Mouse (Mus musculus): Measurements from ENCODE around the gene Fam227b.

Fam227b gene

DNA sequence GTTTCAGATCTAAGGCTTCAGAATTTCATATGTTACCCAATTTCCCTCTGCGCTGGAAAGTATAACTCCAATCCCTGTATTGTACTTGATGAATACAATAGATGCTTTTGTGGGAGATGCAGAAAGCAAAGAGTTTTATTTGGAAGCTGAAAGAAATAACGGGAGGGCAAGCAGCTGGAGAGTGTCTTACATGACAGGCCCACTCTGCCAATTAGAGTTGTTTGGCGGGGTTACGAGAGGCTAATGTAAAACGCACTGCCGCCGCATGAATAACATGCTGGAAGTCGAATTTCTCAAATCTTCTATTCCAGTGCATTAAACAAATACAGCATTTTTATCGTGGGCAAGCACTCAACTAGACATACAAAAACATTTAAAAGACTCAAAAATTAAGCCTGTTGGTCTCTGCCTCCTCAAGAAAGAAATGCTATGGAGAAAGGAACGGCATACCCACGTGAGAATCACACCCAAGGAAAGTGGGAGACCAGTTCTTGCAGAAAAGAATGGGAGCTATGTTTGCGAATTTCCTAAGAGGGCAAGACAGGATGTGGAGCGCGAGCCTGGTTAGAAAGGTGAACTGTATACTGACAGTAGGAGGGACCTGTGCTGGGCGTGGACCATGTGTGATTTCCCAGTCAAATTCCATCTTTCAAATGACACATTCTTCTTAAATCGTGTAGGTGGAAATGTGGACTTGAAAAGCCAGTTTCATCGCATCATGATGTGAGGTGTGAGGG, 90.6 kb downstream of the Fam227b start:
- no peak for DNase-seq (ENCODE audit: low spot score in 2 of 2)

DNA sequence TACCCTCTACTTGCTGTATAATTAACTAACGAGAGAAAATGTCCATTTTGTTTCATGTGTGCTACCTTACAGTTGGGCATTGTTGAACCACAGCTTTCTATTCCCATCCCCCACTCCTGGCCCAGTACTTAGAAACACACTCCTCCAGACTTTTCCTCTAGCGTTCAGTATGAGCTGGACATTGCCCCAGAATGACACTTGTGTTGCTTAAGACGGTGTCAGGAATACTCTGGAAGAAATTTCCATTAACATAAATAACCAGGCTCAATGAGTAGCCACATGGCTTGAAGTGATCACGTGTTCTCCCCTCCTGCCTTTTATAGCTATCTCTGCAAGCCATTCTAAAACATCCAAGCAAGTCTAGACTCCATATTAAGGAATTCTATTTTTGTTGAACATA, 91.2 kb downstream of the Fam227b start:
- DNase-seq (ENCODE audit: low spot score in 2 of 2): no peak

DNA sequence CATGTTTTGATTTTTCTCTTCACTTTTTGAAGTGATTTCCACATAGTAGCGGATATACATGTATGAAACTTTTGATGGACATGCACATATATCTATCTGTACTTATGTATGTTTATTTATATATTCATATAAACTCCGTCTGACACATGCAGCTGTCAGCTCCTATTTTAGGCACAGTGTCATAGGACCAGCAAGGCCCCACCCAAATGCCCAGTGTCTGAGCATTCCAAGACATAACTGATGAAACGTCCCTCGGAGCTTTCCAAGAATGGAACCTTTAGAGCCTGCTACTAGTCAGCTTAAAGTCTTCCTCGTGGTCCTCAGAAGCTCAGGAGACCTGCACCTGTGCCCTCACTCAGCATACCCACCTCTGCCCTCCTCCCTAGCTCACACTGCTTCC, 98.1 kb downstream of the Fam227b start:
- DNase-seq (ENCODE audit: low spot score in 2 of 2): no peak

DNA sequence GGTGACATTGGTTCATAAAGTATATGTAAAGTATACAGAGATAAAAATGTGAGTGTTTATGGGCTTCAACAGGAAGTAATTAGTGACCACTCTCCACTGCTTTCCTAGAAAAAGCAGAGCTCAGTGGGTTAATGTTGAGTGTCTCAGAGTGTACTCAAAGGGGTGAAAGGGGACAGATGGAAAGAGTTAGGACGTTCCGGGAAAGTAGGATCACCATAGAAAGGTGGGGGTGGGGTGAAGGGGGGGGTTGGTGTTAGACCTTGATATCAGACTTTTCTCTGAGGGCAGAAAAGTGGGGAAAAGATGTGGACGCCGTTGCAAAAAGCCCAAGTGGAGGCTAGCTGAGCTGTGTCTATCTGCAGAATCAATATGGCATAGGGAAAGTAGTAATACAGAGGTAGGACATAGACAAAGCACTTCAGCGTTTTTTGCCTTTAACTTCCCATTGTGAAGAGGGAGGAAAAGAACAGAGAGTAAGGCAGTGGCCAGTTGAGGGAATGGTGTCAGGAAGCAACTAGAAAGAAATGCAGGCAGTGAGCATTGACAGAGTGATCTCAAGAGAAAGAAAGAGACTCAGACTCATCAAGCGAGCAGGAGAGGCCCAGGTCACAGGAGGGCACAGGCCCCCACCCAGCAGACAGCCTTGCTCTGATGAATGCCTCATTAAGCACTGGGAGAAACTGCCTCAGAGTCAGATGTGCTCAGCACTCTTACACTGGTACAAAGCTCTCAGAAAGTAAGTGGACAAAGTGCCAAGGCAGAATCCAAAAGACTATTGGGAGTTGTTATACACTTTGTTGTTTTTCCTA, 98.9 kb downstream of the Fam227b start:
- no peak for DNase-seq (ENCODE audit: low spot score in 2 of 2)

DNA sequence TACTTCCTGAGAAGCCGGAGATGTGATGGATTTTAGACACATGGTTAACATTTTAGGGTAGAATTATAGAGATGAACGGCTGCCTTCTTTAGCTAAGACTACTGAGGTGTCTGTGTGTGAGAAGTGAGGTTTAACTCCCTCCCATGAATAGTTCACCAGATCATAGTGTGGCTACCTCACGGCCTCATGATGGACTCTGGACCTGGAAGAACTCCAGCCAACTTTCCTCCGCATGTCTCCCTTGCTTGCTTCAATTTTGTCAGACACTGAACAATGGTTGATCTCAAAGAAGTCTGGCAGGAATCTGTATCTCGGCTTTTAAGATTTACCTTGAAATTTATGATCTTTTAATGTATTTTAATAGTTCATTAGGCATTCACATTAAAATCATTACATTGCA, 106.2 kb downstream of the Fam227b start:
- no peak for DNase-seq (ENCODE audit: low spot score in 2 of 2)

DNA sequence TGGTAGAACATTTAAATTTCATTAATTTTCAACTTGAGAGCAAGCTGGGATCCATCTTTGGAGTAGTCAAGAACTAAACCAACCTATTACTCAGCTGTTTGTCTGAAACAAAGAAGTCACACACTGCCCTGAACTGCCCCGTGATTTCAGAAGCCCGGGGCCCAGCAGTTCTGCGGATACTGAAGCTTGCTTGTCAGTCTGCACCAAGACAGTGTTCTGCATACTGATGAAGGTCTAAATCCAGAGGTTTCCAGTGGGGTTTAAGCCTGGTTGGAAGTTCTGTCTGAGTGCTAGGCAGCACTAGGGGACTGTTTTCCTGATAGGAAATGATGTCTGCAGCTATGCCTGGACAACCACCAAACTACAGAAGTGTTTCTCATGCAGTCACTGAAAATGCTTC, 109.1 kb downstream of the Fam227b start:
- DNase-seq (ENCODE audit: low spot score in 2 of 2): no peak

DNA sequence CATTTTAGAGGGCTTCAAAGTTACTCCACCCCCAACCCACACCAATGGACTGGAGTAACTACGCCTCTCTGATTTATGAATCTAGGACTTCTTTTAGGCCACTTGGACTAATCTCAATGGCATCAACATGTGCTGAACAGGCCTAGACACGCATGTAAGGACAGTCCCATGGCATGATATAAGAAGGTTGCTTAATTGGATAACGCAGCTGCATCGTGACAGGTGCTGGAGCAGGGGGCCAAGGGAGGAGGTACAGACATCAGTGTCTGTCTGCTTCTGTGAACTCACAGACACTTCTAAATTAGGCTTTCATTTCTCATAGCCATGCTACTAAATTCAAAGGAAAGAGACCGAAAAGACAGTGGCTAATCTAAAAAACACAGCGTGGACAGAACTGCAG, 110.6 kb downstream of the Fam227b start:
- no peak for DNase-seq (ENCODE audit: low spot score in 2 of 2)

DNA sequence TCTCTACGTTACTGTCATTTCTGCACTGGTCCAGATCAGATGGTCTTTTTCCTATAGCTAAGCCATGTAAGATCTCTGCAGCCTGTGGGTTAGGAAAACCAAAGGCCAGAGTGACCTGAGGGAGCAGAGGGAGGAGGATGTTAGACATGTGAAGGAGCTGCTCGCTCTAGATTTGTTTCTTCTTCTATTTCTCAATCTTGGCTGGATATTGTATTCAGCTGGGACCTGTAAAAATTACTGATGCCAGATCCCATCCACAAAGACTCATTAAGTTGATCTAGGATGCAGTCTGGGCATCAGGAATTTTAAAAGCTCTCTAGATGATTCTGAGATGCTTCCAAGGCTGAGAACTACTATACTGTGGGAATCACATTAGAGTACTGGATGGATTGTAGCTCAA, 111.2 kb downstream of the Fam227b start:
- no peak for DNase-seq (ENCODE audit: low spot score in 2 of 2)

DNA sequence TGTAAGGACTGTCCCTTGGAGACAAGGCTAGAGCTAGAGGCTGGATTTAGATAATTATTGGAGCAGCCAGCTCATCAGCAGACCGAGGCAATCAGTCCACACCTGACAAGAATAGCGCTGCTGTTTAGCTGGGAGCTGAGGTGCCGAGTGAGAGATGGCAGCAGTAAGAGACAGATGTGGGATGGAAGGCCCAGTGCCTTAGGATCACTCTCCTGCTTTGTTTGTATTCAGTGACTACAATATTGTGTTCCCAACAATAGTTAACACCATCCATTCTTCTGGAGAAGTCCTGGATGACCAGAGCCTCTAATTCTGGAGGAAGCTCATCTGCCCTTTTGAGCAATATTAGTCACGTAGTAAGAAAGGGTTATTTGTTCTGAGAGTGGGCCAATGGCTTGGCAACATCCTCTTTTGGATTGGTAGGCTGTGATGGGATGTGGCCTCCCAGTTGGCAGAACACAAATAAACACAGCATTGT, 112.4 kb downstream of the Fam227b start:
- DNase-seq (ENCODE audit: low spot score in 2 of 2): no peak

DNA sequence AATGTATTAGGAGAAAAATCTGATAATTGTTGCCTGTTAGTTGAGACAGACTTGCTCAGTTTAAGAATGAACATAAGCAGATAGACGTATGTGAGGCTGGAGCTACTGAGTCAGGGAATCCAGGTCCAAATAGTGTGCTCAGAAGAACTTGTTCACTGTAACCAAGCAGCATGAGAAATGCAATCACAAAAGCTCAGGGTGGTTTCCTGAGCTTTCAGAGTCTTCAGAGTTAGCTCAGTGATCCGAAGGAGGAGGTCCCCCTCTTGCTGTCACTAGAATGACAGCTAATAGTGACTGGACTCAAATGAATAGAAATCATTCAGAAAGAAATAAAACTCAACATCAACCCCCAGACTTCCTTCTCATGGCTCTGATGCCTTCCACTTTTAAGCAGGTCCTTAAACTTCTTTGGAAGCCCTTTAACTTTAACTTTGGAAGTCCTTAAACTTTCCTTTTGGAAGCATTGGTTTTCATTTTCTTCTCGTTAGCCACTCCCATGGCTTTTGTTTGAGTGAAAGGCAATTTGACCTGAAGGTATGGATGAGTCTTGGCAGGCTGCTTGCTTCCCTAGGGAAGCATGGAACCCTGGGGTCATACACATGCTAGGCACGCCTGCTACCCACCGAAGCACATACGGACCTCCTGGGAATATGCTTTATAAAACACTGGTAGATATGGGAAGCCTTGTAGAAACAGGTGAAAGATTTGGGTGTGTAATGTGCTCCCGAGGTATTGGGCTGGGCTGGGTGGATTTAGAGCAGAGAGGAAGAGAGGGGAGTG, 113.4 kb downstream of the Fam227b start:
- DNase-seq (ENCODE audit: low spot score in 2 of 2): no peak

DNA sequence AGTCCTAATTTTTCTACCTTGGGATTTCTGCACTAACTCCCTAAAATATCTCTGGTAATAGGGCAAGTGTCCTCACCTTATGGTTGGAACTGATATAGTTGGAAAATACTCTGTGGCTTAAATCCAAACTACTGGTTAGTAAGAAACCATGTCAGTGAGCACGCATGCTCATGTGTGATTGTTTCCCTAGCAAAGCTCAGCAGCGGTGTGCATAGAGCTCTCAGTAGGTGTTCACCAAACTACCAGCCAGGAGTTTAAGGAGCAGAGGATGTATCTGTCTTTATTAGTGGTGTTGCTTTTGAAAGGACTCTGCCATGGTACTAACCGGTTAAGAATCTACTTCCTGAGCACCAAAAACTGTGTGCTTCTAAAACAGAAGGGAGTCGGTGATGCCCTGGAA, 115.7 kb downstream of the Fam227b start:
- no peak for DNase-seq (ENCODE audit: low spot score in 2 of 2)

DNA sequence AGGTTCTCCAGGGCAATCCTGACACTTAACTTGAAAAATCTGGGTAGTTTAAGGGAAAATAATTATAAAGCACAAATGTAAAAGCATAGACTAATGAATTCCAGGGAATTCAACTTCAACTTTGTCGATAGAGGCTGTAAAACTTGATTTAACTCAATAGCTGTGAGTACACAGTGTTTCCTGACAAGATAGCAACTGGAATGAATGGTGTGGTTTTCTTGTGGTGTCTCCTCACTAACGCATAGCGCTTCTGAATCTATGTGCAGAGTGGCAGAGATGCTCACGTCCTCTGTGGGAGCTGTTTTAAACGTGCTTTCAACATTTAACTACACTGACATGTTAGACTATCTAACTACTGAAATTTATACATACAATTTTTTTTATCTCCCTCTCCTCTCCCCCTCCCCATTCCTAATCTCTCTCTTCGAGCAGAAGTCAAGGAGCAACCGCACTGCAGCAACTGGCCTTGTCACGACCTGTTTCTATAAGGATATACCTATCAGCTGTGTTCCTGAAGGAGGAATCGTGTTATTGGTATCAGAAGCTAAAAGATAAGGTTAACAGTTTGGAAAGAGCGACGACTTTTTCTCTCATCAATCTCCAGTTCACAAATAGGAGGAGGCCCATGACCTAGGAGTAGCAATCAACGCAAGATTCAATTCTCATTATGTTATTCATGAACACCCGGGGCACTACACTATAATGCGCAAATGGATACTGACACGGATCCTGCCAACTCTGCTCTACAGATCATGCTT, 116.6 kb downstream of the Fam227b start:
- DNase-seq (ENCODE audit: low spot score in 2 of 2): no peak

DNA sequence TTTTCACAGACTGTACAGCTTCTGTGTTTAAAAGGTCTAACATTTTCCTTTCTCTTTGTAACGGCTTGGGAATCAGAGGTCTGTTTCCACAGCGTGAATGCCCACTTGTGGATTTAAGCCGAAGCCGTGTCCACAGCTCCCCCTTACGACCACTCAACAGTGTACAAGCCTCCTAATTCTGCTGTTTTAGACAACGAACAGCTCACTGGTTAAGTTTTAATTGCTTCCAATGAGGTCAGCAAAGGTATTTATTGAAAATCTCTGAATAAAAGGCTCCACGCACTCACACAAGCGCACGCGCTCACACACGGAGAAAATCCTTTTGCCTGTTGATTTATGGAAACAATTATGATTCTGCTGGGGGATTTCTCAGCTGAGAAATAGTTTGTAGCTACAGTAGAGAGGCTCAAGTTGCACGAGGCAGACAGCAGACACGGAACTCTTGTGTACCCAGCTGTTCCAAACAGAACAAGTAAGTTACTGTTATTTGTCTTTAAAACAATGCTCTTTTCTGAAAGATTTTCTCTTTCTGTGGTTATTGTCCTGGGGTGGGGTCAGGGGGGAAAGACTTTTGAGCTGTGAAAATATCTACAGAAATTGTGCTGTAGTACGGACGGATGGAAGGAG, 117.3 kb downstream of the Fam227b start, which contains the start of gene Fgf7:
Gene Fgf7, plus strand, starts transcription at position 280 of the 627 bp plus-strand sequence.
- peak in 1 of 2 experiments; percentile 7 for DNase-seq (ENCODE audit: low spot score in 2 of 2)

DNA sequence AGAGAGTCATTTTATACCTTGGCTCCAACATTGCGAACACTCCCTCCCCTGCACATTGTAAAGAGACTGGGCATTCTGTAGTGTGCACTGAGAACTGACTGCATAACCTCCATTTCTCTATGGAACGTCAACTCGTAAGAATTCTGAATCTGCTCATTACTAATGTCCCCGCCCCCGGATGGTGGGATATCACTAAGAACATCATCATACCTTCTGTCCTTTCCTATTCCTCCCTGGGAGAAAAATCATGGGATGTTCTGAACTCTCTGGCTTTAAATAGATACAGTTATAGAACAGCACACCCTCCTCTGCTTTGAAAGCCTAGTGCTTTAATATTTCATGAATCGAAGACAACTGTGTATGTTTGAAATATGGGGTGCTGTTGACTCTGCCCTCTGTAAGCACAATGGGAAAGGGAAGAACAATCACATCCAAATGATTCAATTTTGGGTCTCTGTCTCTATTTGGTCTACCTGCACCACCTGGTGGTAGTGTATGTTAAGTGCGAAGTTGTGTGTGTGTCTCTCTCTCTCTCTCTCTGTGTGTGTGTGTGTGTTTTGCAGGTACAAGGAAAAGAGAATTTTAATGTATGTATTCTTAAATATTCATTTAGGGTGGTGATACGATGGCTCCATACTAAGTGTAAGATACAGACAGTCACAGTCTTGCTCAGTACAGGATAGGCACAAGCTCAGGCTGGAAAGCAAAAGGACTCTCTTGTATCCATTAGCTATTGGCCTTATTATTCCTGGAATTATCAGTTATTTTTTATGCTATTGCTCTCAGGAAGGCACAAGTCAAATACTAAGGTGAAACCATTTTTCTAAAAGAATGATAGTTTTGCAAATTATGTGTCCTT, 118.5 kb downstream of the Fam227b start:
- peak in 1 of 2 experiments; percentile 17 for DNase-seq (ENCODE audit: low spot score in 2 of 2)

DNA sequence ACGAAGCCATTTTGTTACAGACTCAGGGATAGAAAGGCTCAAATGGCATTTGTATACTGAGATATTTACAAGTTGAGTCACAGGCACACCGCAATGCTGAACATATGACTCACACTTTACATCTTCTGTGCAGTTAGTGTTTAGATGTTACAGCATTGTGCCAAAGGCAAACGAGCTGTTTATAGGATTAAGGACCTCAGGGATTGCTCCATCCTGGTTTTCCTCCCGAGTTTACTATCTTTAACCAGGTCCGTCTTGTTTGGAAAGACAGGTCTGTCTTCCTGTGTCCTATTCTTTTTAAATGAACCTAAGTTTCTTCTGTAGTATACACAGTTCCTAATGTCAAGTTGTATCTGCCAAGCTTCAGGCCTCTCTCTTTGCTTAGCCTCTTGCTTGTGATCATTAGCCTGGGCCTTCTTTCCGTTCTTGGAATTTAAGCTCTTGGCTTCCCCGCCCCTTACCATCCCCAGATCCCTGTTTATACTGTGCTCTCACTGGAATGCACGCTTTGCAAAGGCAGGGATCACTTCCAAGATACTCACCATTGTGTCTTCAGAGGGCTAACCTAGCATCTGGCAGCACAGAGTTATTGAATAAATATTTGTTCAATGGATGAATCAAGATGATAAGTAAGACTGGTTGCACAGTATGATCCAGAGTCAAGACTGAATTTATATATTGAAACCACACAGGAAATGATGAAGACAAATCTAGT, 120.5 kb downstream of the Fam227b start:
- DNase-seq (ENCODE audit: low spot score in 2 of 2): no peak

DNA sequence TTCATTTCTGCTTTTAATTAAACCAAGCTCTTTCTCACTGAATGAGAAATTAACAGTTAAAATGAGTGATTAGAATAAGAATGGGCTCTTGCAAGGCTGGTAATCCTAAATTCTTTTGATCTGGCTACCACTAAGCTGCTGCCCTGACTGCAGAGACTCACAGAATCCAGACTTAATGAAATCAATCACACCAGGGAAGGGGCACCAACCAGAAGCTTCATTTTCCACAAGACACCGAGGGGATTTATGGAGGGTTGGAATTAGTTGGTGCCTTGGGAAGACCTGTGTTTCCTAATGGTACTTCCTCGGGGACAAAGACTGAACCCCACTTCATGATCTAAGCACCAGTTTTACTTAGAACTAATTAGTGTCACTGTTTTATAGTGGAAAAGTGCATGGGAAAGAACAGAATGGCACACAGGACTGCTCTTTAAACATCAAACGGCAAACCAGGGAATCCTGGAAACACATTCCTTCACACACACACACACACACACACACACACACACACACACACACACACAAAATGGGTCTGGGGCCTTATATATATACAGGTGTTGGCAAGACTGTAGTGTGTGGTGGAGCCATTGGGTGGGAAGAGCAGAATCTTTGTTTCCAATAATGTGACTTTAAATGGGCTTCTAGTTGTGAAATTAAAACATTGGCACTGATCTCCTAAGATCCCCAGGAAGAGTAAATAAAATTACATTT, 135.9 kb downstream of the Fam227b start:
- no peak for DNase-seq (ENCODE audit: low spot score in 2 of 2)

DNA sequence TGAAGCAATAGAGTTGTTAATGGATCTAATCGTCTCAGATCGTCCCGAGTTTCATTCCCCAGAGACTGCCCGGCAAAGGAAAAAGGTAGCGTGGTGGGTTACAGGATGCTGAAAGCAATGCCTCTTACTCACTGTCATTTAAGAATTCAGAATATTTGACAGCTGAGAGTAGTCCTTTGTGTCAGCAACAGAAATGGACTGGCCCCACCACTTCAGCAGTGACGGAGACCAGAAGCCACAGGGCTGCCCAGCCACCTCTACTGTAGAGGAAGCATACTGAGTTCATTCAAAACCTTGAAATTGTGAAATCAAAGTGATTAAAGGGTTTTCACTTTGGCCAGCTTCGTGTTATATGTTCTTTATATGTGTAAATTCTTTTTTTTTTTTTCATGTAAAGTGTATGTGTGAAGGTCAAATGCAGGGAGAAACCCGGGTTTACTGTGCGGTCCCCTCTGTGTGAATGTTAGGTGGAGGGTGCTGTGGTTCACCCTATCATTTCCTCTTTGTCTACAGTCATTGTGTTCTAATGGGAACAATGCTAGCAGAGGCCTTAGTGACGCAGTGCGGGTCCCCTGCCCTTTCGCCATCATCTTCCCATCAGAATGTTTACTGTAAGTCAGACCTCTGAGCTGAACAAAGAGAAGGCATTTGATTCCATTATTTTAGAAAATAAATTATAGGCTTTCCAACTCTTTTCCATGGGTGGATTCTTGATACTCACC, 136.7 kb downstream of the Fam227b start:
- no peak for DNase-seq (ENCODE audit: low spot score in 2 of 2)

DNA sequence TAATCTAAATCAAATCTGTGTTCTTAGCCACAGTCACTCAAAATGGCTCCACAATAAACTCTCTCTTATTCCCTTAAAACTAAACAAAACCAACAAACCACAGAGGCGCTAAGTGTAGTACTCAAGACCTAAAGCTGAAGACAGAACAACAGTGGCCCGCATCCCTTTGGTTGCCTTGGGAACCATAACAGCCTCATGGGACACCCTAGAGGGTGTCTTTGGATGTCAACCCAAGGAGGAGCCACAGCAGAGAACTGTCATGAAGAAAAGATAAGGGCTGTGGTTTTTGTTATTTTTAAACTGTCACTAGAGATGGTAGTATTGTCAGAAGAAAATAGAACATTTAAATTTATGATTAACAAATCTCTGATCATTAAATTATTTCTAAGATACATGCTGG, 145.1 kb downstream of the Fam227b start:
- no peak for DNase-seq (ENCODE audit: low spot score in 2 of 2)
